Mouse (Mus musculus): Measurements from ENCODE around the gene Peli1.

GRCm38 (mm10) chr11:21103186-21103585 is 12.1 kb downstream of the Peli1 start:
- TF ChIP-seq CTCF (IDR thresholded peaks at IDR 0.05; ENCODE audit: low read depth) (no peak), EP300 (IDR thresholded peaks at IDR 0.05; ENCODE audit: low read depth) (no peak)
